Mouse (Mus musculus) spleen, embryonic (tissue): ENCODE results near the gene Kcnd3.

Source experiments
- CTCF ChIA-PET: fragments of 350-600 bp; sonication (Branson Sonifier 250); formaldehyde crosslinking; loops from one replicate; lab custom pipeline; 2022; lab: Charles Lee

Gene Kcnd3

DNA sequence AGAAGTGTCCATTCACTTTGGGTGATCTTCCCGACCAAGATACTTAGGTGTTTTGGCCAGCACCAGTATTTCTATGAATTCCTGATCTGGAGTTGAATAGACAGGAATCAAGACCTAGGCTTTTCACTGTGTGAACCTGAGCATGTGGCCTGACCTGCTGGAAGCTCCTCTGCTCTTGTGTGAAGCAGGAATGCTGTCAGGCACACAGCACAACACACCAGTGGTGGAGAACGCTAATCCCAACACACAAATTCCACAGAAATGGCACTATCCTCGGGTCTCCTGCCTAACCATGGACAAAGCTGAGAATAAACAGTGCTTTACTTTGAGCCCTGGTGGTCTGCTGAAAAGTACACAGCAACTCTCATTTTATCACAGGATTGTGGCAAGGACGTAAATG lies 268.4 kb downstream of the Kcnd3 start:
- CTCF ChIA-PET: no interaction called here

DNA sequence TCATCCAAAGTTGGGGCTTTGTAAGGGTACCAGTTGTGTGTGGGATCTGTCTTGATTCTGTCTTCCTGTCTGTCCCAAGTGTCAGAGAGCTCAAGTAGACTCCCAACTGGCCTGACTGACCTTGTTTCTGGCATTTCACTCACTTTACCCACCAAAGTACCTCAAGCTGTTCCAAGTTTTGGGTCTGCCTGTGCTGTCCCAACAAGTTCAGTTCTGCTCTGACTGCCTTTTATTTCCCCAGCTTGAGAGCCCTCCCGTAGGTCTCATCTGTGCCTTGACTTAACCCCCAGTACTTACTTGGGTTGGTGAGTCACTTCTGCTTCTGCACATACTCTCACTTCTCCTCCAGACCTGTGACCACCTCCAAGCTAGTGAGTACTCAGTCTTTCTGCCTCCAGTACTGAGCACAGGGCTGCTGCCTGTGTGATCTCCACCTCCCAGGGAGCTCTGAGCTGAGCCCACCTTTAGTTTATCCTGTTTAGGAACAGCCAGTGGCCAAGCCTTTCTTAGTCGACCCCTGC lies 269.6 kb downstream of the Kcnd3 start:
- CTCF ChIA-PET: interaction anchor here (0.6 kb wide), 1 partner anchor 177 kb away, joined by 19 read pairs; no protein-coding TSS in a partner anchor

DNA sequence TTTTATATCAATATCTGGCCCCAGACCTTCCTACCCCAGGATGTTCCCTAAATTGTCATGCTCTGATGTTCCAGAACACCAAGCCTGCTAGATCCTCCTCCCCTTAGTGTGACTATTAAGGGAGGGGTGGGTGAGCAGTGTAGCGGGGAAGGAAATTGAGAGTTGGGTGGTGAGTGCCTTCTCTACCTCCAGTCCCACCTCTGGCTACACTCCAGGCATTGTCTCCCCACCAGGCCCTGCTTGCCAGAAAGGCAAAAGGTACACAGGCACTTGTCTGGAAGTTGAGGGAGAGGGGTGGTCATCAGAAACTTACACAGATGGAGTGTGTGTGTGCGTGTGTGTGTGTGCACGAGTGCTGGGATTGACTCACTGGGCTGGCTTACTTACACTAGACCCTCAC lies 270.4 kb downstream of the Kcnd3 start:
- CTCF ChIA-PET: interaction anchor here (0.6 kb wide), 1 partner anchor 176 kb away, joined by 19 read pairs; no protein-coding TSS in a partner anchor
